Mouse (Mus musculus): ENCODE data around the gene Tmprss11d. TPM values are rescaled to one million over a fixed set of nuclear protein-coding genes. Genes with fewer than 3 reads are reported as not detected.
"Not testable (repeated sequence)": the region's sequence is repeated elsewhere in the genome, so short reads cannot be mapped to it uniquely, and the experiment has no call there.

Gene Tmprss11d
- total and polyA plus RNA-seq, 2 experiments from 2014 or later = not detected

GRCm38 (mm10) chr5:86359412-86359985 lies 13.7 kb downstream of the Tmprss11d start:
- Histone ChIP-seq H3K4me2 (ENCODE audit: low read depth) (no peak overlapping the region), H3K36me3 (ENCODE audit: insufficient read depth) (no peaks in the 10 kb centered on the region)
- no peak for TF ChIP-seq CTCF (IDR thresholded peaks at IDR 0.05; ENCODE audit: low read depth)

GRCm38 (mm10) chr5:86352966-86353365 lies 20.3 kb downstream of the Tmprss11d start:
- no peak overlapping the region for H3K4me3 ChIP-seq (ENCODE audit: low read depth, low read length)
- no peaks in the 10 kb centered on the region for H3K36me3 ChIP-seq (ENCODE audit: insufficient read depth)
- H3K4me1 ChIP-seq (ENCODE audit: insufficient read depth) = no peaks in the 10 kb centered on the region
- no peaks in the 10 kb centered on the region for H3K9me3 ChIP-seq (ENCODE audit: low read length)
- WGBS = 17% methylated on average over 7 of the region's 7 CpGs
- no peak overlapping the region for H3K27ac ChIP-seq (ENCODE audit: low read depth, low read length)
- no peak overlapping the region for H3K4me2 ChIP-seq (ENCODE audit: low read depth)
- ATAC-seq = peak; percentile 61
- TF ChIP-seq CTCF (IDR thresholded peaks at IDR 0.05; ENCODE audit: low read depth) = peak; percentile 63
- no peaks in the 10 kb centered on the region for H3K27me3 ChIP-seq (ENCODE audit: insufficient read depth, low read length)
- peak; percentile 79 for DNase-seq
- no peak overlapping the region for H3K9ac ChIP-seq

More at GRCm38 (mm10) chr5:86359412-86359985, 13.7 kb downstream of the Tmprss11d start:
- H3K9me3 ChIP-seq (ENCODE audit: low read length) = no peaks in the 10 kb centered on the region
- 35% methylated on average over 4 of the region's 4 CpGs for WGBS
- no peak for DNase-seq
- H3K27ac ChIP-seq (ENCODE audit: low read depth, low read length) = no peak overlapping the region
- no peak overlapping the region for H3K9ac ChIP-seq
- ATAC-seq = no peak
- no peak overlapping the region for H3K4me3 ChIP-seq (ENCODE audit: low read depth, low read length)
- H3K27me3 ChIP-seq (ENCODE audit: insufficient read depth, low read length) = no peaks in the 10 kb centered on the region
- no peaks in the 10 kb centered on the region for H3K4me1 ChIP-seq (ENCODE audit: insufficient read depth)

GRCm38 (mm10) chr5:86318018-86318956 lies 54.9 kb downstream of the Tmprss11d start:
- H3K4me3 ChIP-seq (ENCODE audit: low read depth, low read length) = peak overlapping the region; percentile 28

GRCm38 (mm10) chr5:86306116-86306515 lies 67.1 kb downstream of the Tmprss11d start:
- DNase-seq = no peak
- Histone ChIP-seq H3K4me2 (ENCODE audit: low read depth) (no peak overlapping the region), H3K9me3 (ENCODE audit: low read length) (no peaks in the 10 kb centered on the region), H3K4me1 (ENCODE audit: insufficient read depth) (no peaks in the 10 kb centered on the region), H3K4me3 (ENCODE audit: low read depth, low read length) (no peak overlapping the region), H3K27ac (ENCODE audit: low read depth, low read length) (no peak overlapping the region), H3K9ac (no peak overlapping the region), H3K36me3 (ENCODE audit: insufficient read depth) (no peaks in the 10 kb centered on the region), H3K27me3 (ENCODE audit: insufficient read depth, low read length) (no peaks in the 10 kb centered on the region)
- TF ChIP-seq CTCF (IDR thresholded peaks at IDR 0.05; ENCODE audit: low read depth) = no peak
- ATAC-seq = no peak
- WGBS = 58% methylated on average over 5 of the region's 5 CpGs

More at GRCm38 (mm10) chr5:86318018-86318956, 54.9 kb downstream of the Tmprss11d start:
- DNase-seq (peak; percentile 32), ATAC-seq (peak; percentile 90)
- 49% methylated on average over 27 of the region's 30 CpGs for WGBS
- H3K36me3 ChIP-seq (ENCODE audit: insufficient read depth); H3K4me1 ChIP-seq (ENCODE audit: insufficient read depth); H3K27ac ChIP-seq (ENCODE audit: low read depth, low read length); H3K27me3 ChIP-seq (ENCODE audit: insufficient read depth, low read length); H3K9me3 ChIP-seq (ENCODE audit: low read length): not testable (repeated sequence)
- H3K9ac ChIP-seq = peak overlapping the region; percentile 40; the same call in 1 of the 2 replicates
- TF ChIP-seq CTCF (IDR thresholded peaks at IDR 0.05; ENCODE audit: low read depth) = 0 out of 2 replicates have a peak, but pooled peaks have one; percentile 12
- H3K4me2 ChIP-seq (ENCODE audit: low read depth) = peak overlapping the region; percentile 38

- Histone ChIP-seq H3K4me3 (ENCODE audit: low read depth, low read length) (no peak overlapping the region), H3K9me3 (ENCODE audit: low read length) (no peaks in the 10 kb centered on the region), H3K27ac (ENCODE audit: low read depth, low read length) (no peak overlapping the region), H3K36me3 (ENCODE audit: insufficient read depth) (no peaks in the 10 kb centered on the region), H3K4me2 (ENCODE audit: low read depth) (no peak overlapping the region), H3K4me1 (ENCODE audit: insufficient read depth) (no peaks in the 10 kb centered on the region), H3K9ac (no peak overlapping the region), H3K27me3 (ENCODE audit: insufficient read depth, low read length) (no peaks in the 10 kb centered on the region)
- no peak for DNase-seq
- TF ChIP-seq CTCF (IDR thresholded peaks at IDR 0.05; ENCODE audit: low read depth) = no peak
- no peak for ATAC-seq
- 83% methylated on average over 8 of the region's 8 CpGs for WGBS
Observed at GRCm38 (mm10) chr5:86303877-86304276, 69.3 kb downstream of the Tmprss11d start.

GRCm38 (mm10) chr5:86289208-86289607 lies 84.0 kb downstream of the Tmprss11d start, which contains the start of gene Tmprss11c:
Gene Tmprss11c, minus strand, starts transcription at chr5:86289308.
- no peaks in the 10 kb centered on the region for H3K36me3 ChIP-seq (ENCODE audit: insufficient read depth)
- no peak for ATAC-seq

More at GRCm38 (mm10) chr5:86289208-86289607, 84.0 kb downstream of the Tmprss11d start, which contains the start of gene Tmprss11c:
- no peaks in the 10 kb centered on the region for H3K27me3 ChIP-seq (ENCODE audit: insufficient read depth, low read length)
- H3K27ac ChIP-seq (ENCODE audit: low read depth, low read length) = no peak within 1 kb of the TSS
- no peak within 1 kb of the TSS for H3K4me3 ChIP-seq (ENCODE audit: low read depth, low read length)
- no peak for DNase-seq
- H3K9me3 ChIP-seq (ENCODE audit: low read length) = no peaks in the 10 kb centered on the region
- H3K9ac ChIP-seq = no peak within 1 kb of the TSS
- H3K4me2 ChIP-seq (ENCODE audit: low read depth) = no peak within 1 kb of the TSS
- TF ChIP-seq CTCF (IDR thresholded peaks at IDR 0.05; ENCODE audit: low read depth) = no peak
- 89% methylated on average over 4 of the region's 4 CpGs for WGBS
- H3K4me1 ChIP-seq (ENCODE audit: insufficient read depth) = no peaks in the 10 kb centered on the region

Other genes starting within 250 kb of the Tmprss11d start
- gene Uba6, start 200.6 kb downstream of the Tmprss11d start, total RNA-seq (2014; rRNA removed) = 16.5 and 18.7 TPM in 2 replicates
- gene Uba6, start 200.6 kb downstream of the Tmprss11d start, polyA plus RNA-seq (2015; fragmentation: Nextera tagmentation; extraction: Ambion mirVana) = 5.1 and 6.7 TPM in 2 replicates
- gene Gnrhr, start 175.5 kb downstream of the Tmprss11d start, total RNA-seq (2014; rRNA removed) = not detected in 2 replicates
- gene Gnrhr, start 175.5 kb downstream of the Tmprss11d start, polyA plus RNA-seq (2015; fragmentation: Nextera tagmentation; extraction: Ambion mirVana) = not detected in 2 replicates
- not detected in 2 replicates for gene Tmprss11c, start 84.1 kb downstream of the Tmprss11d start, total RNA-seq (2014; rRNA removed)
- gene Tmprss11c, start 84.1 kb downstream of the Tmprss11d start, polyA plus RNA-seq (2015; fragmentation: Nextera tagmentation; extraction: Ambion mirVana) = not detected in 2 replicates
- gene Tmprss11a, start 95.6 kb upstream of the Tmprss11d start, total RNA-seq (2014; rRNA removed) = not detected in 2 replicates
- gene Tmprss11a, start 95.6 kb upstream of the Tmprss11d start, polyA plus RNA-seq (2015; fragmentation: Nextera tagmentation; extraction: Ambion mirVana) = 0.05 TPM in 1 of 2 replicates, not detected in the other
- gene Tmprss11g, start 145.2 kb upstream of the Tmprss11d start, total RNA-seq (2014; rRNA removed) = not detected in 2 replicates
- gene Tmprss11g, start 145.2 kb upstream of the Tmprss11d start, polyA plus RNA-seq (2015; fragmentation: Nextera tagmentation; extraction: Ambion mirVana) = not detected in 2 replicates

Data from forebrain, postnatal 0 days (tissue).